Mouse (Mus musculus) neural tube, embryonic 10.5 days (tissue): ENCODE results near the gene Zfp954.
"Not testable (repeated sequence)": the region's sequence is repeated elsewhere in the genome, so short reads cannot be mapped to it uniquely, and the experiment has no call there.

Experiments
- DNase-seq: peaks from one replicate; pipeline ENCODE4 v3.0.0-alpha.2; 2017; ENCODE audit warnings: low spot score; ENCODE audit errors: extremely low spot score

Gene Zfp954

DNA sequence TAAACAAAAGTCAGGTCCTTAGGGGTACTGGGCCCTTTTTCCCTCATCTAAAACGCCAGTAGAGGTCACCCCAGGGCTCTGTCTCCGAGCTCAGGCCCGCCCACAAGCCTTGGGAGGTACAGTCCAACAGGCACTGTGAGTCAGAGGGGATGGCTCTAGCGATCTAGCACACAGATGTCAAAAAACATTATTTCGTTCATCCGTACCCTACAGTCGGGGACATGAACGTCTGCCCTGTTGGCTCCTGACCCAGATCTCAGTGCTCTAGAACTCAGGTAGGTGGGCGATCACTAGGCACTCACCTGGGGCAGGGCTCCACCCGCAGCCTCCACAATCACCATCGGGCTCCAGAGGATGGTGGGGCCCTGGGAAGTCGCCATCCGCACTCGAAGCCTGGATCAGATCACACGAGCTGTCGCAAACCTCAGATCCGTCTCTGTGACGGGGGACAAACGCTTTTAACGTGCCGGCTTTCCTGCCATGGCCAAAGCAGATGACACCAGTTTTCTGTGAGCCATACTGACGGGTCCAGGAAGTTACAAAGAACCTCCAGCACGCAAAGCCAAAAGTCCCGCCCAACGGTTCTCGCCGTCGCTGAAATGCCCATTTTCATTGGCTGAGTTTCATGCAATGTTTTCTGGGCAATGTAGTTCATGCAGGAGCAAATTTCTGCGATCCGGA, at the start of gene Zfp954:
TSS of gene Zfp954 (minus strand) at position 568 of the 681 bp plus-strand sequence.
- DNase-seq: peak; percentile 79

- no peak for DNase-seq
Observed at GRCm38 (mm10) chr7:7145991-7146608, 24.8 kb upstream of the Zfp954 start.

GRCm38 (mm10) chr7:7144215-7144614, 22.9 kb upstream of the Zfp954 start:
- no peak for DNase-seq

DNA sequence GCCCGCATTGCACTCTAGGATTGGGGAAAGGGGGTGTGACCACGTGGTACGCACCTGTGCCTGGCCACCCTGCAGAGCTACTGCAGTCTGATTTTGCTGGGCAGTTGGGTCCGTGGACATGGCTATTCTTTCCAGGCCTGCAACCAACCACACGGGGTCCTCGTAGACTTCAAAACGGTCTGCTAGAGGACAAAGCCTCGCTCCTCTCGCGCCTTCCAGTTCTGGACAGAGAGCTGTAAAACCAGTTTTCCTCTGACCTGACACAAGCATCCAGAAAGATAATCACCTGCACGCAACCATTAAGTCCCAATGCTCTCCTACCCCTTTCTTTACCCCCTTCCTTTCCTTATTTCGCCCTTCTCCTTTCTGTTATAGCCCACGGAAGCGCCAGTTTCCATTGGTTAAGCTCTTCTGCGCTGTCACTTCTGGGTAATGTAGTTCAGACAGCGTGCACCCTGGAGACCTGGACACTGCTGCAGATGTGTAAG, 15.1 kb upstream of the Zfp954 start, which contains the start of gene Zfp773:
TSS of gene Zfp773 (minus strand) at position 377 of the 488 bp plus-strand sequence.
- peak; percentile 73 for DNase-seq

DNA sequence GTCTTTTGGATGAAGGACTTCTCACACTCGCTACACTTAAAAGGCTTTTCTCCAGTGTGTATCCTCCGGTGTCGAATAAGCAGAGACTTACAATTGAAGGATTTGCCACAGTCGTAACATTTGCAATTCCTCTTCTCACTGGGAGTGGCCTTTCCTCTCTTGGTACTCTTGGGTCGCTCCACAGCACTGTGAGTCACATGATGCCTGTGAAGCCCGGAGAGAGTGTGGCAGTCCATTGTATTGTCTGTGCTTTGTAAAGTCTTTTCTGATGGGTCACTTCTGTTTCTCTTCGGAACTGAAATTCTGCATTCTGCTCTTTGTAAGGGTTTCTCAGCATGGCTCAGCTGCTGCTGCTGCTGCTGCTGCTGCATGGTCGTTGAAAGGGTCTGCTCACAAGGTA, 11.5 kb upstream of the Zfp954 start:
- DNase-seq: no peak

GRCm38 (mm10) chr7:7130491-7131124, 9.3 kb upstream of the Zfp954 start:
- not testable (repeated sequence) for DNase-seq

DNA sequence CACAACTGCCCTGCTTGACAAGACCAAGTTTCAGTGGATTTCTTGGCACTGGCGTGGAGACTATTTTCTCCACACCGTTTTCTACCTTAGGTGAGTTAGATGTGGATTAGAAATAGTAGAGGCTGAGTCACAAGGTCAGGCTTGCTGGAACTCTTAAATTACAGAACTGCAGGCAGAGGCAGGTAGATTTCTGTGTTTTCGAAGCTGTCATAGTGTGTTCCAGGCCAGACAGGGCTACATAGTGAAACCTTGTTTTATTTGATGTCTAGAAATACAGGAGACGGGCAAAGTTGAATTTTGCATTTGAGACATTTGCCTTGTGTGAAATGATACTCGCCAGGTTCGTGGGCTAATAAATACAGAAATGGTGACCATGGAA, 303 bp upstream of the Zfp954 start:
- DNase-seq: no peak

DNA sequence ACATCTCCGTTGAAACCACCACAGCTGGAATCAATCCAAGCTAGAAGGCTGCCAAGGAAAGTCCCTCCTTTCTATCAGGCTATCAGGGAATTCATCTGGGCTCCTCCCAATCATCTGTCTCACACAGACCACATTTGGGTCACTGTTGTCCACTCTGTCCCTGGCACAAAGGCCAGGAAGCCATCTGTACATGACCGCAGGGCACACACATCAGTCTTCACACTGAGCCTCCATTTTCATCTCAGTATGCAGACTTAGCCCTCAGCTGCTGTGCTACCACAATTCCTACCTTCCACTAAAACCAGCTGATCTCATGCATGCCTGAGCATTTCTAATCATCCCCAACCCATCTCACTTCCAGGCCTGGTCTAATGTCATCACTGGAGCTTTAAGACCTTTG, 2.8 kb downstream of the Zfp954 start:
- DNase-seq: no peak

DNA sequence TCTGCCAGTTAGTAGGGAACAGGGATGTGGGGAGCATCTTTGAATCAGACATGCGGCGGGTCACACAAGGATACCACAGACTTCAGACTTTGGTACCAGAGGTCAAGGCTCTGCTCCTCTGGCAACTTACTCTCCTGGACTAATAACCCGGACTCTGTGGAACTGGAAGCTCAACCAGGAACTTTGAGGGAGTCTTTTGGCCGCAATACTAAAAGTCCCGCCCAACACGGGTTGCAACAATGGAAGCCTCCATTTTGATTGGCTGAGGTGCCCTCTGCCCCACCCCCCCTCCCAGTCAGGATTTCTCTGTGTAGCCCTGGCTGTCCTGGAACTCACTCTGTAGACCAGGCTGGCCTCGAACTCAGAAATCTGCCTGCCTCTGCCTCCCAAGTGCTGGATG, 12.8 kb downstream of the Zfp954 start:
- DNase-seq: no peak
